Mouse (Mus musculus) CD4-positive, CD25-positive, alpha-beta regulatory T cell, adult 4 months (primary cell): ENCODE measurements around the gene Brd2. TPM values are rescaled to one million over a fixed set of nuclear protein-coding genes. Genes with fewer than 3 reads are reported as not detected.

Experiments
- ATAC-seq: one replicate; pipeline ENCODE4 v1.8.0; 2017
- polyA plus RNA-seq, 2 experiments: library from polyadenylated mRNA; unstranded; fragments of 100-300 nt; shearing (Covaris generic); gene quantifications; one replicate each; pipeline ENCODE4 v1.2.1; 2017

Brd2 gene
- polyA plus RNA-seq, 2 experiments from 2014 or later: 108 to 154 TPM

- no peak for ATAC-seq
Measured at GRCm38 (mm10) chr17:34131911-34132310, 9.5 kb upstream of the Brd2 start.

DNA sequence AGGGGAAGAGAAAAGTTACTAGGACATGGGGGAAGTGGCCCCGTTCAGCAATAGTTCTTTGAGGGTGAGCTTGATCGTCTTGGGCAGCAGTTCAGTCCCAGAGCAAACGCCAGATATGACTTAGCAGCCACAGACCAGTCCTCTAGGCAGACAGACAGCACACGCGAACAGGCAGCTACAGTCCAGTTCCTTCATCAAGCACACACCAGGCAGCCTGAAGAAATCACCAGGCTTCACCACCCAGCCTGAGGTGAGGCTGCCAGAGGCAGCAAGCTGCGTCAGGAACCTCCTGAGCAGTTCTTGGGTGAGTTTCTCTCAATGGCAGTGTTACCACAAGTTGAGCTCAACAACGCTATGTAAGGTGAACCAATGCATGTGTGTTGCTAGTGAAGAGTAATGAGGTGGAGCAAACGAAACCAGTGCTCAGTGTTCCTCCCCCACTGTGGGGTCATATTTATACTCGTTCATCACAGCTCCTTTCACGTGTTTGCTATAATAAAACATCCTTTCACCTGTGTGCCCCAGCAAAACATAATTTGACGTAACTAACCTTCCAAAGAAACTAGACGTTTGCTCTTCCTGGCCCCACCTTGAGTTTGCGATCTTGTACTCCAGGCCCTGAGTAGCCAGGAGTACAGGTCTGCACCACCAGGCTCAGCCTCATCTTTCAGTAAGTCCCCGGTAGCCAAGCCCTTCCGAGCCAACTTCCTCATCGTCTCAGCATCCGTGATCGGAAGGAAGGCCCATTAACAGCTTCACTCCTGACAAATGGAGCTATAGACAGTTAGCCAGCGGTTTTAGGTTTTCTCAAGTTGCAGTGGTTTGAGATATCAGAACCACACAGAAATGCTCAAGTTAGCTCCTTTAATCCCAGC, 7.9 kb upstream of the Brd2 start:
- ATAC-seq: no peak

- ATAC-seq: peak; percentile 59
Measured at GRCm38 (mm10) chr17:34128944-34129791, 6.7 kb upstream of the Brd2 start.

DNA sequence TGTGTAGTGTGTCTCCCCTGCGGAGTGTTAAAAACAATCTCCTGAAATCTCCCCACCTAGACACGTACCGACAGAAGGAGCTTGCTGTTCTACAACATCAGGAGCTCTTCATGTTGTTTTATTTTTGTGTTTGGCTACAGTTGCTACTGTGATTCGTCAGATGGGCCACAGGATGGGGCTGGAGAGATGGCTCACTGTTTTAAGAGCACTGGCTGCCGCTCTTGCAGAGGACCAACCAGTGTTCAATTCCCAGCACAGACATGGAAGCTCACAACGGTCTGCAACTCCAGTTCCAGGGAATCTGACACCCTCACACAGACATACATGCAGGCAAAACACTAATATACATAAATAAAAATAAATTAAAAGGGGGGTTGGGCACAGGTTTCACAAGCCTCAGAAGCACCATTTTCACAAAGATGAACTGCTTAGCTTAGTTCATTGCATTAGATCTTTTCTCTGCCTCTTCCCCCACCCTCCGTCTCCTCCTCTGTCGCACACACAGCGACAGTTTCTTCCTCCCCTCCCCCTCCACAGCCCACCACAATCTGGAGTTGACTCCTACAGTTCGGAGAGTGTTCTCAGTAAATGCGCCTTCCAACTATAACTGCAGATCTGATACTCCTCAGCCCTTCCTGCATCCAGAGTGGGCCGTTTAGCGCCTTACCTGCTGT, 6.0 kb upstream of the Brd2 start:
- peak; percentile 67 for ATAC-seq

DNA sequence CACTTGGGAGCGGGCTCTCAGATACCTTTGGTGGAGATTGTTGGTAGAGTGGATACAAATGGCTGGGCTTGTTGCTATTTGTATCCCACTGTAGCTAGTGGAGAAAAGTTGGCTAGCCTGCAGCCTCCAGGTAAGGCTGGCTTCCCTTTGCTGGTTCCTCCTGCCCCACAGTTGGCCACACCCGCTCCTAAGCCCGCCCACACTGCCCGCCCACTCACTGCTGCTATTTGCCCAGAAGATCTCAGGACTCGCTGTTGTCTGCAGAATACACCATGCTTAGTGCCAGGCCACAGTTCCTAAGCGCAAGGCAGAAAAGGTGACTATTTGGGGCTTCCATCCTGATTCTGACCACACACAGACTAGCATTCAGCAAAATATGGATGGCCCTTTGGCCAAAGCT, 5.0 kb upstream of the Brd2 start:
- peak; percentile 16 for ATAC-seq

GRCm38 (mm10) chr17:34126826-34127420, 4.5 kb upstream of the Brd2 start:
- ATAC-seq: no peak

DNA sequence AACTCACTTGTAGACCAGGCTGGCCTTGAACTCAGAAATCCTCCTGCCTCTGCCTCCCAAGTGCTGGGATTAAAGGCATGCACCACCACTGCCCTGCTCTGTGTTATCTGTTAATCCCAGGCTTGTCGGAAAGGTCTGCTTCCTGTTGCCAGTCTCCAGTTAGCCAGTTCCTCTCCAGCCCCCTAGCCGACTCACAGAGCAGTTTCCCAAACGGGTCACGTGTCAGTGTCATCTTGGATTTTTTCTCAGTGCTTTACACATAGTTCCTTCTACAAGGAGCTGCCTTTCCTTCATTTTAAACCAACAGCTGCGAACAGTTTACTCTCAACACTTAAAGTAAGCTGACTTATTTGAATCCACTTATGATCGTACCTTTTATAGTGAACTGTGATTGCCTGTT, 2.2 kb upstream of the Brd2 start:
- ATAC-seq: no peak

GRCm38 (mm10) chr17:34123518-34123917, 1.1 kb upstream of the Brd2 start:
- no peak for ATAC-seq

DNA sequence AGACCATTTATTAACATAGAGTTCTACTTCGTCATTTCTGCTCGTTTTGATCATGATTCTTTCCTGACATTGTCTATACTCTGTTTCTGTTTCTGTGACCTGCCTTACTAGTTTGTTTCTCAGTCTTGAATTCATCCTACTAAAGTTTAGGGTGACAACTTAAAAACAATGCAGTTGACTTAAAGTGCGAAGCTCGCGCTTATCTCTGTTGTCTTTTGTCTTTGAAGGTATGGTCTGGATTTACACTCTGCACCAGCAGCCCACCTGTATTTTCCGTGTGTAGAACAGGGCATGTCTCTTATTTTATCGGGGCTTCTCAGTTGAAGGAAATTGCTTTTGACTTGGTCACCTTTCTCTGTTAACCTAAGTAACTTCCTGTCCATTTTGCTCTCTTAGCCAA, 677 bp upstream of the Brd2 start:
- ATAC-seq: no peak

DNA sequence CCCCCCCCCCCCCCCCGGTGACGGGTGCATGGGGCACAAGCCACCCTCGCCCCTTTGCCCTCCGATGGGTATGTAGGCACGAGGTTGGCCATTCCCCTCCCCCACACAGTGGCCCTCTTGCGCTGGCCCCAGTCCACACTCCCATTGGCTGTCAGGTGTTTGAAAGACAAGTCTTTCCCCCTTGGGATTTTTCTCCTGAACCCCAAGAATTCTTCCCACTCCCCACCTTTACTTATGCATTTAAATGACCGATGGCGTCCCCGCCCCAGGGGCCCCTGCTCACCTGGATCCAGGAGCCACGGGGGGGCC, 601 bp downstream of the Brd2 start:
- no peak for ATAC-seq

GRCm38 (mm10) chr17:34121172-34121878, 1.1 kb downstream of the Brd2 start:
- ATAC-seq: no peak

- no peak for ATAC-seq
Measured at GRCm38 (mm10) chr17:34120814-34121171, 1.6 kb downstream of the Brd2 start.

GRCm38 (mm10) chr17:34120180-34120723, 2.2 kb downstream of the Brd2 start:
- ATAC-seq: no peak

DNA sequence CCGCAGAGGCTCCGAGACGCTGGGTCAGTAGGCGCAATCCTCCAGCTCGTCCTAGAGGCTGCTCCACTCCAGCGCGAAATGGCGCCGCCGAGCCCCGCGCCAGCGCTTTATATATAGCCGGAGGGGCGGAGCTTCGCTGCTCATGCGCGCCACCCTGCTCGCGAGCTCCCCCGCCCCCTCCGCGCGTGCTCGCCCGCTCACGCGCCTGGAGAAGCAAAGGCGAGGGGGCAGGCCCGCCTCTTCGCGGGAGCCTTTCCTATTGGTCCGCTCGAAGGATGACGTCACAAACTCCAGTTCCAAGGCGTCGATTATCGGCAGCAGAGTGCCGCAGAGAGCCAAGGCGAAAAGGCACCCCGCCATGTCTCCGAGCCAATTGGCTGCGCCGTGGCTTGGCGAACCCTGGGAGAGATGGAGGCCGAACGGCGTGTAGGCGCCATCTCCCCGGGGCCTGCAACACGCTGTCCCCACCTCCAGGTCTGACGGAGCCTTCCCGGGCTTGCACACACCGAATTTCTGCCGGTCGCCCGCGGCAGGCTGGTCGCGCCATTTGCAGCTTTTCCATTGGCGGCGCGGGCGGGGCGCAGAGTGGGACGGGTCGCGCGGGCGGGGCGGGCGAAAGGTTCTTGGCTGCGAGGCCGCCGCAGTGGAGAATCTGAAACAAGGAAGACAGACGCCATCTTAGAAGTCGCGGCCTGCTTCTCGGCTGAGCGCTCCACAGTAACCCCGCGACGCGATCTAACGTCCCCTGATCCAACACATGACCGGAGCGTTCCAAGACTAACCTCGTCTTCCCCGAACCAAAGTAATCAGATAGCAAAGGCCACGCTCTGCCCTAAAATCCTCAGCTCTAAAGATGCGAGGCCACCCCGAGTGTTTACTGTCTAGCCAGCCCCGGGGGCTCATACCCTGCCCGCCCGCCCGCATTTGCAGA, 2.9 kb downstream of the Brd2 start, which contains the start of gene H2-DMa:
TSS of gene H2-DMa (plus strand) at position 293 of the 931 bp plus-strand sequence.
- peak; percentile 81 for ATAC-seq

DNA sequence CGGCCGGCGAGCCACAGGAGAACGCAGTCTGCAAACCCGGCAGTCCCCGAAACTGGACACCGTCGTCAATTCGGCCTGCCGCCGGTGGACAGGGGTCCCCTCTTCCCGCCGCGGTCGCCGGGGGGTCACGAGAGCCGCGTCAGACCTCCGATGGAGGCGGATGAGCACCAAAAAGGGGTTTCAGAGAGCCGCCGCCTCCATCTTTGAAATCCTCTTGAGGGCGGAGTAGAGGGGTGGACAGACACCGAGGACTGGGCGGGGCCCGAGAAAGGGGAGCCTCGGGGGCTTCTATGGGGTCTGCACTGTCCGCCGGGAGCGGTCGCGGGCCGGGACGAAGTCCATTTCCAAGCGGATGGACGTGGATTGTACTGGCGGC, 3.6 kb downstream of the Brd2 start:
- ATAC-seq: peak; percentile 16

DNA sequence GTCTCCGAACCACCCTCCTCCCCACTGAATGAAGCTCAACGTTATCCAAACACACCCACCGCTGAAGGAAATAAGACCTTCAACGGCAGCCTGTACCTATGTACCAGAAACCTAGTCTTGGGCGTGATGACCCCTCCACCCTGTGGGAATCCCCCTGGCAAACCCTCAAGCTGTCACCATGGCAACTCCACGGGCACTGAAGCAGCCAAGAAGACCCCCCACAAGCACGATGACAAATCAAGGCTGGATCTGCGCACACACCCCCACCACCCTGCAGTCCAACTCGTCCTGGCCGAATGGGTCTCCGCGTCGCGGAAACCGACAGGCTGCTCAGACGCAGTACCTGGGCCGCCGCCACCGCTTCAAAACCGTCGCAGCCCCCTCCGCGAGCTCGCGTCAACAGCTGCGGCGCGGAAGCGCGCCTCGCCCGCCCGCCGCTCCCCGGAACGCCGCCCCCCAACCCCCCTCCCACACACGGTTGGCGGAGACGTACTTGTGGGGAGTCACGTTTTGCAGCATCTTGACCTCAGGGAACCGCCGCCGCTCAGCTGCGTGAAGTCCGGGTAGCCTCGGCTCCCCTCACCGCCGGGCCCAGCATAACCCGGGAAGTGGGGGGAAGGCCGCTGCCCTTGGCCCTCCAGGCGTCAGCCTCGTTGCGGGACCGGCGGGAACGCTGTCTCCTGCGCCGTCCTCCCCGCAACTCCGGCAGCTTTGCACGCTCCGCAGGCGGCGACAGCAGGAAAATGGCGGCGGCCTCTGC, 4.1 kb downstream of the Brd2 start:
- ATAC-seq: no peak

GRCm38 (mm10) chr17:34117421-34118112, 4.9 kb downstream of the Brd2 start:
- no peak for ATAC-seq

DNA sequence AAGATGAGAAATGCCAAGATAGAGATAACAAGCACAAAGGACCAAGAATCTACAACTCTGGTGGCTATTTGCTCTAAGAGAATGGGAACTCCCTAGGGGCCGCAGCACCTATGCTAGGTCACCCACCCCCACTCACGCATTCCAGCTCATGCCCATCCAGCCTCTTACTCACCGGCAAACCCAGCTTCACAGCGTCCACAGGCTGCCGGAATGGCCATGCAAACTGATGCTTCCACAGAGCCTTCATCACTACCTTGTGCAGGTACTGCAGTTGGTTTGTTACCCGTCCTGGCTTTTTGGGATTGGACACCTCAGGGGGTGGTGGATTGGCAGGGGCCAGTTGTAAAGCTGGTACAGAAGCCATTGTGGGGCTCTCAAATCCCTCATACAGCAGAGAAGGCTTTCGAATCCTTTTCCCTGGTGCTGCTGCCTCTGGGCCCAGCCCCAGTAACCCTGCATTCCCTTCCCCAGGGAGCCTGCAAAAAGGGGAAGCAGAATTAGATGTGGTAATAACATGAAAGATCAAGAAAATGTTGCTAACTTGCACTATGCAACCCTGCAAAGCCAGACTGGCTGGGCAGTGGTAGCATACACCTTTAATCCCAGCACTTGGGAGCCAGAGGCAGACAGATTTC, 5.6 kb downstream of the Brd2 start:
- ATAC-seq: no peak

DNA sequence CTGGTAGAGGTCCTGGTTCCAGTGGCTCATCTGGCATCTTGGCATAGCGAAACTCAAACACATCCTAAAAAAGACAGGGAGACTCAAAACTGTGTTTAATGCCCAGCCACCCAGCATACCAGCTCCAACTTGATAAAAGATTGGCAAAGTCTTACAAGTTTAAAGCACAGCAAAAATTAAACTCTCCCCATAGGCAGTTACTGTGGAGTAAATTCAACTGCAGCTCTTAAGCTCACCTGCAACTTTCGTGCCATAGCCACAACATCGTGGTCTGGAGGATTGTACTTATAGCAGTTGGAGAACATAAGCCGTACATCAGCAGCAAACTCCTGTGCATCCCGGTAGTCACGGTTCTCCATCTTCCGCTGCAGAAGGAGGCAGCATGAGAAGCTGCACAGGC, 8.3 kb downstream of the Brd2 start:
- ATAC-seq: no peak
